Mouse (Mus musculus) small intestine, adult 2 months (tissue): Measurements from ENCODE around the gene Cyb561. TPM values are rescaled to one million over a fixed set of nuclear protein-coding genes. Genes with fewer than 3 reads are reported as not detected.

Experiments
- H3K27ac ChIP-seq: fragments of 200-500 bp; 2 replicates; pipeline ENCODE4 v1.5.1; 2012; ENCODE audit warnings: low read depth, low read length, control low read depth, inconsistent platforms; ENCODE audit not compliant: insufficient read depth
- H3K27me3 ChIP-seq: fragments of 200-500 bp; 2 replicates; pipeline ENCODE4 v1.6.1; 2012; ENCODE audit warnings: mild to moderate bottlenecking, moderate library complexity, low read length, inconsistent platforms; ENCODE audit not compliant: control insufficient read depth, insufficient read depth
- H3K36me3 ChIP-seq: fragments of 200-500 bp; 2 replicates; pipeline ENCODE4 v1.6.1; 2012; ENCODE audit warnings: mild to moderate bottlenecking, low read length, control low read depth, inconsistent platforms; ENCODE audit not compliant: control insufficient read depth, insufficient read depth
- H3K4me1 ChIP-seq: fragments of 200-500 bp; 2 replicates; pipeline ENCODE4 v1.6.1; 2012; ENCODE audit warnings: low read length, inconsistent platforms, mixed read lengths; ENCODE audit not compliant: control insufficient read depth, insufficient read depth, insufficient read length
- H3K4me3 ChIP-seq: fragments of 200-500 bp; 2 replicates; pipeline ENCODE4 v1.5.1; 2012; ENCODE audit warnings: low read depth, mild to moderate bottlenecking, control low read depth, inconsistent platforms, low read length, moderate library complexity
- CTCF ChIP-seq: fragments of 200-500 bp; IDR thresholded peaks from 2 replicates; pipeline ENCODE4 v1.5.1; 2012; ENCODE audit warnings: low read depth, mild to moderate bottlenecking, control low read depth, inconsistent platforms, low read length, moderate library complexity, mixed read lengths; ENCODE audit not compliant: insufficient replicate concordance, insufficient read length; ENCODE audit errors: extremely low read depth
- POLR2A ChIP-seq: fragments of 200-500 bp; IDR thresholded peaks from 2 replicates; pipeline ENCODE4 v1.6.1; 2012; ENCODE audit warnings: low read depth, mild to moderate bottlenecking, control low read depth, inconsistent platforms, low read length, moderate library complexity
- WGBS: fragments of 180-500 bp; shearing (Covaris S2); methylation state at CpG from one replicate; pipeline ENCODE4 v1.1.7; 2018; 5-methylcytosine and 5-hydroxymethylcytosine counted together
- polyA plus RNA-seq: library from polyadenylated mRNA; depleted of rRNA; stranded (reverse); fragments of >200 nt; gene quantifications from 2 replicates; pipeline ENCODE4 v1.2.3, GENCODE M21; 2012

Gene Cyb561
- polyA plus RNA-seq, 1 experiment: 56.3 TPM

- H3K27me3 ChIP-seq: no peaks in the 10 kb centered on the region
- TF ChIP-seq CTCF (no peak), POLR2A (no peak)
- peak overlapping the region; percentile 95 for H3K4me3 ChIP-seq
- H3K4me1 ChIP-seq: peaks cover 18% of the 10 kb centered on the region
- WGBS: 56% methylated on average over 10 of the region's 10 CpGs
- H3K27ac ChIP-seq: peak overlapping the region; percentile 36; the same call in 1 of the 2 replicates
- H3K36me3 ChIP-seq: peaks cover 24% of the 10 kb centered on the region
These were observed 15.8 kb upstream of the Cyb561 start for GRCm38 (mm10) chr11:105968948-105969347.

DNA sequence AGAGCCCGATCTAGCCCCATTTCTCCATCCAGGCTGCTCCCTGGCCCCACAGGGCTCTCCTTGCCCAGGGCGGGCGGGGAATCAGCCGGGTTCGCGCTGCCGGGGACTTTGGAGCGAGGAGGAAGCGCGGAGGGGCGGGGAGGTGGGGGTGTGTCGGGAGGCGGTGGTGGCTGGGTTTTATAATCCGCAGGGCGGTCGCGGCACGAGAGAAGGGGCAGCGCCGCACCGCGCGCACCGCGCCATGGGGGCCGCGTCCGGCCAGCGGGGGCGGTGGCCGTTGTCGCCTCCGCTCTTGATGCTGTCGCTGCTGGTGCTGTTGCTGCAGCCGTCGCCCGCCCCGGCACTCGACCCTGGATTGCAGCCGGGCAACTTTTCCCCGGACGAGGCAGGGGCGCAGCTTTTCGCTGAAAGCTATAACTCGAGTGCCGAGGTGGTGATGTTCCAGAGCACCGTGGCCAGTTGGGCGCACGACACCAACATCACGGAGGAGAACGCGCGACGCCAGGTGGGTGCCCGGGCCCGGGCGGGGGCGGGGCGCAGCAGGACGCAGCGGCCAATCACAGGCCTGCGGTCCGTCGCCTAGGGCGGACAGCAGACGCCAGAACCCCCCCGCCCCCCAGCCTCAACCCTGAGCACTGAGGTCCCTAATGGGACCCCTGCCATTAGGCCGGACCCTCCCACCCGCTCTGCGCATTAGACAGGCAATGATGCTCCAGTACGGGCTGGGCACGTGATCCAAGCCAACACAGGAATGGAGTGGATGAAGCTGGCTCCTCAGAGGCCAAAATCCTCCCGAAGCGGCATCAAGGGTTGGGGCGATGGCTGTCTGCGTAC is 14.8 kb upstream of the Cyb561 start, which contains the start of gene Ace:
TSS of gene Ace (plus strand) at position 205 of the 834 bp plus-strand sequence.
- Histone ChIP-seq H3K27me3 (no peaks in the 10 kb centered on the region), H3K36me3 (peaks cover 20% of the 10 kb centered on the region), H3K4me3 (peak within 1 kb of the TSS; percentile 95), H3K4me1 (peaks cover 20% of the 10 kb centered on the region), H3K27ac (peak within 1 kb of the TSS; percentile 89)
- TF ChIP-seq POLR2A: peak; percentile 69; the same call in 1 of the 2 replicates
- no peak for TF ChIP-seq CTCF
- WGBS: 3% methylated on average over 59 of the region's 76 CpGs

DNA sequence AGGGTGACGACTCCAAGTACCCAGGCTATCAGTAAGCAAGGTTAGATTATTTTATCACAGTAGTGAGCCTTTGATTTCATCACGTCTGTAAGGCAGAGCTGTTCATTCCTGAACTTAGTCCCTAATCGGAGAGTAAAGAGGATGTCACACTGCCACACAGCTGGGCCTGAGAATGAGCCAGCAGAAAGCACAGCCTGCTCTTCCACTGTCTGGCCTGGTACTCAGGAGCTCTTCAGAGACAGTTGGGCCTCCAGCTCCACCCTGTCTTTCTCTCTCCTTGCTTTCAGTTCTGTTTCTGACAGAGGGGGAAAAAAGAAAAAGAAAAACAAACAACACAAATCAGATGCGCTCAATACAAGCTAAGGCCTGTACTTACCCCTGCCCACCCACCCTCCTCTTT is 13.2 kb upstream of the Cyb561 start:
- Histone ChIP-seq H3K4me1 (peaks cover 24% of the 10 kb centered on the region), H3K27ac (peak overlapping the region; percentile 89)

DNA sequence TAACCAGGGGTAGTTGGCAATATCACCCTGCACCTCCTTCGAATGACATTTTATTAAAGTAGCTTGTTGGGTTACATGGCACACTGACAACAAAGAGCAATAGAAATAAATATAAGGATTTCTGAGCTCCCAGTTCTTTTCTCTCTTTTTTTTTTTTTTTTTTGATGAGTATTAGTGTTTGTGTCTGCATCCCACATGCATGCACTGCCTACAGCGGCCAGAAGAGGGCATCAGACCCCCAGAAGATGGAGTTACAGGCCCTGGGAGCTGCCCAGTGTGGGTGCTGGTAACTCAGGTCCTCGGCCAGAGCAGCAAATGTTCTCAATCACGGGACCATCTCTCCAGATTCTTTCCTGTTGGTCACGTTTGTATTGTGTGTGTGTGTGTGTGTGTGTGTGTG is 11.6 kb upstream of the Cyb561 start:
- 55% methylated on average over 5 of the region's 5 CpGs for WGBS

More for the DNA sequence above, 13.2 kb upstream of the Cyb561 start:
- WGBS: 39% methylated on average over 4 of the region's 4 CpGs
- Histone ChIP-seq H3K4me3 (no peak overlapping the region), H3K27me3 (no peaks in the 10 kb centered on the region), H3K36me3 (peaks cover 11% of the 10 kb centered on the region)
- TF ChIP-seq CTCF: no peak

GRCm38 (mm10) chr11:105959355-105959754 is 6.2 kb upstream of the Cyb561 start:
- H3K27ac ChIP-seq: no peak overlapping the region
- H3K27me3 ChIP-seq: no peaks in the 10 kb centered on the region
- 14% methylated on average over 17 of the region's 17 CpGs for WGBS
- H3K4me1 ChIP-seq: peaks cover 15% of the 10 kb centered on the region; the same call in 1 of the 2 replicates
- H3K4me3 ChIP-seq: no peak overlapping the region
- H3K36me3 ChIP-seq: no peaks in the 10 kb centered on the region
- TF ChIP-seq POLR2A: no peak
- no peak for TF ChIP-seq CTCF

More for the DNA sequence above, 11.6 kb upstream of the Cyb561 start:
- peaks cover 26% of the 10 kb centered on the region for H3K4me1 ChIP-seq
- H3K36me3 ChIP-seq: 0 out of 2 replicates have a peak, but pooled peaks cover 2% of the 10 kb centered on the region
- TF ChIP-seq POLR2A: no peak
- peak; percentile 44; the same call in 1 of the 2 replicates for TF ChIP-seq CTCF
- H3K27ac ChIP-seq: peak overlapping the region; percentile 46; the same call in 1 of the 2 replicates
- H3K4me3 ChIP-seq: no peak overlapping the region
- no peaks in the 10 kb centered on the region for H3K27me3 ChIP-seq

DNA sequence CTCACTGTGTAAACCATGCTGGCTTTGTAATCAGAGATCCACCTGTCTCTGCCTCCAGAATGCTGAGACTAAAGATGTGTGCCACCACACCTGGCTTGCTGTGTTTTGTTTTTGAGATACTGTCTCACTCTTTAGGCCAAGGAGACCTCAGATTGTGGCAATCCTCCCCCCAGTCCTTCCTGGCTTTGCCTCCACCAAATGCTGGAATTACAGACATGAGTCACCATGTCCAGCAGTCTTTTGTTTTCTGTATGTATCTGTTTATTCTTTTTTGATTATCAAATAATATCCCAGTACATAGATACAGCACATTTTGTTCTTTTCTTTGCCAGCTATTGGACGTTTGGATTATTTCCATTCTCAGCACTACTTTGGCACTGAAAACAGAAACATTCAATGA is 5.4 kb upstream of the Cyb561 start:
- WGBS: 29% methylated on average over 1 of the region's 1 CpGs
- TF ChIP-seq POLR2A (no peak), CTCF (no peak)

DNA sequence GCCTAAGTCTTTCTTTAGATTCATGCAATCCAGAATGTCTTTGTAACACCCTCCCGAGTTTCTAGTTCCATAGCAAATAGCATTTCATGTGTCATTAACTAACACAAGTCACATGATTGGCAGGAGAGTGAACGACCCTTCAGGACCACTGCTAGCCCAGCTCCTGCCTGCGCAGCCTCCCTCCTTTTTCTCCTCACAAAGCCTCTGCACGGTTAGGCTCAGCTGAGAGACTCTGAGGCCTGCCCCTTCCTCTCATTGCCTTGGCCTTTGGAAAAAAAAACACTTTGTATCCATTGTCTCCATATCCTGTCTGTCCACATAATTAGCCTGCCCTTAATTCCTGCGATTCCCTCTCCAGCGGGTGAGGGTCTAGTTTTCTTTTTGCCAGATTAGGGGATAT is 4.4 kb upstream of the Cyb561 start:
- no peaks in the 10 kb centered on the region for H3K36me3 ChIP-seq
- WGBS: 75% methylated on average over 6 of the region's 6 CpGs

More for the DNA sequence above, 5.4 kb upstream of the Cyb561 start:
- no peak overlapping the region for H3K27ac ChIP-seq
- H3K4me3 ChIP-seq: no peak overlapping the region
- H3K4me1 ChIP-seq: peaks cover 11% of the 10 kb centered on the region
- H3K27me3 ChIP-seq: no peaks in the 10 kb centered on the region
- no peaks in the 10 kb centered on the region for H3K36me3 ChIP-seq

More for the DNA sequence above, 4.4 kb upstream of the Cyb561 start:
- TF ChIP-seq CTCF (no peak), POLR2A (no peak)
- H3K27me3 ChIP-seq: no peaks in the 10 kb centered on the region
- peaks cover 19% of the 10 kb centered on the region for H3K4me1 ChIP-seq
- H3K27ac ChIP-seq: no peak overlapping the region
- no peak overlapping the region for H3K4me3 ChIP-seq
